Mouse (Mus musculus) testis, adult 2 months (tissue): ENCODE data around the gene Thbs3. TPM values are rescaled to one million over a fixed set of nuclear protein-coding genes. Genes with fewer than 3 reads are reported as not detected.

Experiments
- H3K27ac ChIP-seq: fragments of 200-500 bp; 2 replicates; pipeline ENCODE4 v1.5.1; 2012; ENCODE audit warnings: low read depth, low read length; ENCODE audit not compliant: control insufficient read depth, insufficient read depth
- H3K27me3 ChIP-seq: fragments of 200-500 bp; 2 replicates; pipeline ENCODE4 v1.6.1; 2012; ENCODE audit warnings: mild to moderate bottlenecking, low read length, moderate library complexity; ENCODE audit not compliant: control insufficient read depth, insufficient read depth
- H3K36me3 ChIP-seq: fragments of 200-500 bp; 2 replicates; pipeline ENCODE4 v1.6.1; 2012; ENCODE audit warnings: mild to moderate bottlenecking, low read length; ENCODE audit not compliant: control insufficient read depth, insufficient read depth
- H3K4me1 ChIP-seq: fragments of 200-500 bp; 2 replicates; pipeline ENCODE4 v1.6.1; 2012; ENCODE audit warnings: low read length; ENCODE audit not compliant: control insufficient read depth, insufficient read depth
- H3K4me3 ChIP-seq: fragments of 200-500 bp; 2 replicates; pipeline ENCODE4 v1.5.1; 2012; ENCODE audit warnings: low read depth, mild to moderate bottlenecking, low read length, moderate library complexity, mixed read lengths; ENCODE audit not compliant: control insufficient read depth
- CTCF ChIP-seq: fragments of 200-500 bp; IDR thresholded peaks from 2 replicates; pipeline ENCODE4 v1.5.1; 2012; ENCODE audit warnings: low read depth, mild to moderate bottlenecking, inconsistent platforms, low read length, moderate library complexity; ENCODE audit not compliant: control insufficient read depth, insufficient read depth, insufficient replicate concordance
- POLR2A ChIP-seq: fragments of 200-500 bp; IDR thresholded peaks from 2 replicates; pipeline ENCODE4 v1.6.1; 2012; ENCODE audit warnings: low read depth, mild to moderate bottlenecking, inconsistent platforms, low read length, moderate library complexity; ENCODE audit not compliant: control insufficient read depth
- polyA plus RNA-seq: library from polyadenylated mRNA; depleted of rRNA; stranded (reverse); fragments of >200 nt; gene quantifications from 2 replicates; pipeline ENCODE4 v1.2.3, GENCODE M21; 2012

Thbs3 gene
- polyA plus RNA-seq, 1 experiment = 73.2 TPM

- Histone ChIP-seq H3K4me3 (peak overlapping the region; percentile 34), H3K27ac (peak overlapping the region; percentile 24), H3K4me1 (peaks cover 7% of the 10 kb centered on the region), H3K36me3 (no peaks in the 10 kb centered on the region), H3K27me3 (no peaks in the 10 kb centered on the region)
- TF ChIP-seq CTCF (peak; percentile 39; the same call in 1 of the 2 replicates), POLR2A (peak; percentile 61)
Measured at GRCm38 (mm10) chr3:89195979-89196877, 18.8 kb upstream of the Thbs3 start.

- TF ChIP-seq POLR2A = no peak
- no peak for TF ChIP-seq CTCF
- H3K36me3 ChIP-seq = no peaks in the 10 kb centered on the region
- H3K27me3 ChIP-seq = no peaks in the 10 kb centered on the region
- H3K4me1 ChIP-seq = peaks cover 7% of the 10 kb centered on the region
- H3K4me3 ChIP-seq = no peak overlapping the region
- no peak overlapping the region for H3K27ac ChIP-seq
Measured at GRCm38 (mm10) chr3:89199839-89200238, 15.1 kb upstream of the Thbs3 start.

GRCm38 (mm10) chr3:89202253-89203141 lies 12.5 kb upstream of the Thbs3 start, which contains the start of gene Gba:
Gba (plus strand) TSS chr3:89202928.
- no peak for TF ChIP-seq POLR2A
- no peak for TF ChIP-seq CTCF
- Histone ChIP-seq H3K36me3 (no peaks in the 10 kb centered on the region), H3K4me1 (no peaks in the 10 kb centered on the region), H3K27ac (peak within 1 kb of the TSS; percentile 45; the same call in 1 of the 2 replicates), H3K4me3 (peak within 1 kb of the TSS; percentile 80), H3K27me3 (no peaks in the 10 kb centered on the region)

- Histone ChIP-seq H3K27ac (peak overlapping the region; percentile 45; the same call in 1 of the 2 replicates), H3K36me3 (no peaks in the 10 kb centered on the region; the same call in 1 of the 2 replicates), H3K4me1 (no peaks in the 10 kb centered on the region), H3K27me3 (no peaks in the 10 kb centered on the region), H3K4me3 (peak overlapping the region; percentile 80)
- no peak for TF ChIP-seq POLR2A
Measured at GRCm38 (mm10) chr3:89203142-89203514, 11.9 kb upstream of the Thbs3 start.

- no peaks in the 10 kb centered on the region; the same call in 1 of the 2 replicates for H3K4me1 ChIP-seq
- TF ChIP-seq POLR2A (no peak), CTCF (no peak)
- H3K27ac ChIP-seq = no peak overlapping the region
- H3K27me3 ChIP-seq = no peaks in the 10 kb centered on the region
- H3K4me3 ChIP-seq = no peak overlapping the region
- no peaks in the 10 kb centered on the region; the same call in none of the 2 replicates for H3K36me3 ChIP-seq
Measured at GRCm38 (mm10) chr3:89206079-89206478, 8.9 kb upstream of the Thbs3 start.

GRCm38 (mm10) chr3:89206695-89207094 lies 8.3 kb upstream of the Thbs3 start:
- no peak for TF ChIP-seq CTCF
- no peak for TF ChIP-seq POLR2A
- H3K27me3 ChIP-seq = no peaks in the 10 kb centered on the region
- no peaks in the 10 kb centered on the region; the same call in none of the 2 replicates for H3K36me3 ChIP-seq
- no peak overlapping the region for H3K27ac ChIP-seq
- no peaks in the 10 kb centered on the region; the same call in 1 of the 2 replicates for H3K4me1 ChIP-seq
- no peak overlapping the region for H3K4me3 ChIP-seq
